Mouse (Mus musculus): ENCODE results near the gene Tmem219. TPM values are rescaled to one million over a fixed set of nuclear protein-coding genes. Genes with fewer than 3 reads are reported as not detected.

The Tmem219 gene
- polyA plus RNA-seq, 1 experiment from 2014 or later, result 31.7 TPM

DNA sequence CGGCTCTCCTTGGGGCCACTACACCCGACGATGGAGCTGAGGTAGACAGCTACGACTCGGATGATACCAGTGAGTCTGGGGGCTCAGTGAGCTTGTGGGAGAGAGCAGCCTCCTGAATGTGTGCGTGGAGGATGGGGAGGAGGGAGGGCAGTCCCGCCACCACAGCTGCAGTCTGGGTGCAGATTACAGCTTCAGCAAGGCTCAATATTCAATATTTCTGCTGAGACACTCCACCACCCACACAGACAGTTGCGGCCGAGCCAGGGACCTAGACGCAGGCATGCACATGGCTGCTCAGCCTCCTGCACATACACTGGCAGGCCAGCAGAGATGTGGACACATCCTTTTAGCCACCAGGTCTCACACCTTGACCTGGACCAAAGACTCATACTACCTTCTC is 73.9 kb downstream of the Tmem219 start:
- Histone ChIP-seq H3K4me2 (ENCODE audit: low read length) (no peak overlapping the region), H3K27ac (ENCODE audit: low read depth) (no peak overlapping the region), H3K4me1 (replicated peaks; ENCODE audit: control insufficient read depth, insufficient read depth, low read length) (0 out of 2 replicates have a peak, but pooled peaks cover 10% of the 10 kb centered on the region), H3K36me3 (ENCODE audit: control insufficient read depth, insufficient read depth, low read length) (peaks cover 24% of the 10 kb centered on the region), H3K9ac (ENCODE audit: low read length) (no peak overlapping the region), H3K27me3 (replicated peaks; ENCODE audit: control insufficient read depth, insufficient read depth, low read length) (peaks cover 27% of the 10 kb centered on the region), H3K4me3 (ENCODE audit: low read depth, low read length) (no peak overlapping the region), H3K9me3 (ENCODE audit: control insufficient read depth, low read length) (no peaks in the 10 kb centered on the region)
- DNase-seq (ENCODE audit: low spot score), result no peak
- ATAC-seq (replicated peaks; ENCODE audit: low FRiP score, low TSS enrichment, low read depth), result no peak
- 23% methylated on average over 10 of the region's 10 CpGs for WGBS

DNA sequence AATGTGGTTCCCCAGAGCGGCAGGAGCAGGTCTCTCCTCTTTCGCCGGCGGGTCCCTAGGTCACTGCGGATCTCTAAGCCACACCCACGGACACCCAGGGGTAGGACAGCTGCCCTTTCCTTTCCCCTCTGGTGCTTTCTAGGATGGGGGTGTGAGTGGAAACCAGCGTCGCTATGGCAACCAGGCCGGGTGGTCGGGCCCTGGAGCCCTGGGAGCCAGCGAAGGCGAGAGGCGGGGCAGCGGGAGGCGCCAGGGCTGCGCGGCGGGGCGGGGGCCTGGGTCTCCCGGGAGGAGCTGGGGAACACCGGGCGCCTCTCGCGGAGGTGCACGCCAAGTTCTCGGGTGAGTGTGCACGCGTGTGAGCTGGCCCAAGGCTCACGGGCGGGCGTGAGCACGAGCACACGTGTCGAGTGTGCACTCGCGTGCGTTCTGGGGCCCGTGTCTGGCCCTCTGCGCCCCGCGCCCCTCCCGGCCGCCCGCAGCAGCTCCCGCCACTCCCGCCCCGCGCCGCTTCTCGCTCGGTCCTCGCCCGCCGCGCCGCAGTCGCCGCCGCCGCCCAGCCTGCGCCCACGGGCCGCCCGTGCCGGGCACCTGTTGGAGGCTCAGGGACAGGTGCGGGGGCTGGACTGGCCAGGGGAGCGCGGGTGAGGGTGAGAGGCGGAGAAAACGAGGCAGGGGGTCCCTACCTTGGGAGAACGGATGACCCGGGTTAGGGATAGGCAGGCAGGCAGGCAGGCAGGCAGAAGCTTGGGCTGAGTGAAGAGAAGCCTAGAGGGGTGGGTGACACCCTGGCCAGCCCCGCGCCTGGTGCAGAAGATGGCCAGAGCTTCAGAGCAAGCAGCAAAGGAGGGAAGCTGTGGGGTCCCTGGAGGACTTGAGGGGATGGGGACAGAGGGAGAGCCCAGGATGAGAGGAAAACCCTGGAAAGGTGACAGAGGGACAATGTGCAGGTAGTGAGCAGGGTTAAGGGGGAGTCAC is 75.0 kb downstream of the Tmem219 start:
- Histone ChIP-seq H3K27ac (ENCODE audit: low read depth) (no peak overlapping the region), H3K27me3 (replicated peaks; ENCODE audit: control insufficient read depth, insufficient read depth, low read length) (peaks cover 27% of the 10 kb centered on the region), H3K4me1 (replicated peaks; ENCODE audit: control insufficient read depth, insufficient read depth, low read length) (0 out of 2 replicates have a peak, but pooled peaks cover 10% of the 10 kb centered on the region), H3K9me3 (ENCODE audit: control insufficient read depth, low read length) (no peaks in the 10 kb centered on the region), H3K36me3 (ENCODE audit: control insufficient read depth, insufficient read depth, low read length) (peaks cover 13% of the 10 kb centered on the region), H3K4me2 (ENCODE audit: low read length) (peak overlapping the region; percentile 96), H3K4me3 (ENCODE audit: low read depth, low read length) (peak overlapping the region; percentile 40), H3K9ac (ENCODE audit: low read length) (peak overlapping the region; percentile 40)
- peak; percentile 33 for ATAC-seq (replicated peaks; ENCODE audit: low FRiP score, low TSS enrichment, low read depth)
- whole genome bisulfite sequencing, result 1% methylated on average over 62 of the region's 74 CpGs
- DNase-seq (ENCODE audit: low spot score), result peak; percentile 67

- H3K4me1 ChIP-seq (replicated peaks; ENCODE audit: control insufficient read depth, insufficient read depth, low read length), result 0 out of 2 replicates have a peak, but pooled peaks cover 10% of the 10 kb centered on the region
- peaks cover 27% of the 10 kb centered on the region for H3K27me3 ChIP-seq (replicated peaks; ENCODE audit: control insufficient read depth, insufficient read depth, low read length)
- H3K9ac ChIP-seq (ENCODE audit: low read length), result peak within 1 kb of the TSS; percentile 40
- H3K27ac ChIP-seq (ENCODE audit: low read depth), result no peak within 1 kb of the TSS
- H3K9me3 ChIP-seq (ENCODE audit: control insufficient read depth, low read length), result no peaks in the 10 kb centered on the region
- 44% methylated on average over 4 of the region's 4 CpGs for WGBS
- H3K4me3 ChIP-seq (ENCODE audit: low read depth, low read length), result peak within 1 kb of the TSS; percentile 40
- DNase-seq (ENCODE audit: low spot score) (no peak), ATAC-seq (replicated peaks; ENCODE audit: low FRiP score, low TSS enrichment, low read depth) (no peak)
- peak within 1 kb of the TSS; percentile 96 for H3K4me2 ChIP-seq (ENCODE audit: low read length)
- peaks cover 6% of the 10 kb centered on the region for H3K36me3 ChIP-seq (ENCODE audit: control insufficient read depth, insufficient read depth, low read length)
Observed at GRCm38 (mm10) chr7:126847116-126847420, 75.6 kb downstream of the Tmem219 start, which contains the start of gene Doc2a. TSS of gene Doc2a (plus strand) at chr7:126847416.

GRCm38 (mm10) chr7:126845516-126845915 is 77.2 kb downstream of the Tmem219 start:
- H3K4me1 ChIP-seq (replicated peaks; ENCODE audit: control insufficient read depth, insufficient read depth, low read length), result 0 out of 2 replicates have a peak, but pooled peaks cover 10% of the 10 kb centered on the region
- H3K4me3 ChIP-seq (ENCODE audit: low read depth, low read length), result no peak overlapping the region
- 91% methylated on average over 2 of the region's 2 CpGs for WGBS
- no peak for DNase-seq (ENCODE audit: low spot score)
- ATAC-seq (replicated peaks; ENCODE audit: low FRiP score, low TSS enrichment, low read depth), result no peak
- no peak overlapping the region for H3K4me2 ChIP-seq (ENCODE audit: low read length)
- no peaks in the 10 kb centered on the region for H3K9me3 ChIP-seq (ENCODE audit: control insufficient read depth, low read length)
- H3K9ac ChIP-seq (ENCODE audit: low read length), result no peak overlapping the region
- no peaks in the 10 kb centered on the region for H3K36me3 ChIP-seq (ENCODE audit: control insufficient read depth, insufficient read depth, low read length)
- H3K27ac ChIP-seq (ENCODE audit: low read depth), result no peak overlapping the region
- H3K27me3 ChIP-seq (replicated peaks; ENCODE audit: control insufficient read depth, insufficient read depth, low read length), result peaks cover 27% of the 10 kb centered on the region

DNA sequence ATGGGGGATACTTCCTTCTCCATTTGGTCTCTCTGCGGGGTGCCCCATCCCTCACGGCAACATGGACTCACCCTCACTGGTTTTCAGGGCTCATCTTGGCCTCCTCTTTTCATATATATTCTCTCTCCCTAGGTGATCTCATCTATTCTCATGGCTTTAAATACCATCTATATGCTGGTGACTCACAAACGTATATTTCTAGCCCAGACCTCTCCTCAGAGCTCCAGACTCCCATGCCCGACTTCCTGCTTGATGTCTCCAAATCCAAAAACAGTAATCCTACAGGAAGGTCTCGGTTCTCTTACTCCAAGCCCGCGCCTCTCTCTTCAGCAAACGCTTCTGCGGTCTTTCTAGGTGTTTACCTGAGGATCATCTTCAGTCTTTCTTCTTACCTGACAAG is 79.4 kb downstream of the Tmem219 start:
- Histone ChIP-seq H3K27me3 (replicated peaks; ENCODE audit: control insufficient read depth, insufficient read depth, low read length) (peaks cover 11% of the 10 kb centered on the region), H3K27ac (ENCODE audit: low read depth) (no peak overlapping the region), H3K4me3 (ENCODE audit: low read depth, low read length) (no peak overlapping the region), H3K9me3 (ENCODE audit: control insufficient read depth, low read length) (no peaks in the 10 kb centered on the region), H3K4me2 (ENCODE audit: low read length) (no peak overlapping the region), H3K36me3 (ENCODE audit: control insufficient read depth, insufficient read depth, low read length) (no peaks in the 10 kb centered on the region), H3K4me1 (replicated peaks; ENCODE audit: control insufficient read depth, insufficient read depth, low read length) (0 out of 2 replicates have a peak, but pooled peaks cover 6% of the 10 kb centered on the region), H3K9ac (ENCODE audit: low read length) (no peak overlapping the region)
- no peak for ATAC-seq (replicated peaks; ENCODE audit: low FRiP score, low TSS enrichment, low read depth)
- no peak for DNase-seq (ENCODE audit: low spot score)
- 75% methylated on average over 9 of the region's 9 CpGs for WGBS

Other genes with a start within 250 kb of the Tmem219 start
- 3.5 and 3.8 TPM in 2 replicates for gene Sult1a1, start 246.5 kb downstream of the Tmem219 start, polyA plus RNA-seq (2014; fragmentation: Nextera tagmentation; extraction: Ambion mirVana)
- gene Bola2, start 227.5 kb downstream of the Tmem219 start, polyA plus RNA-seq (2014; fragmentation: Nextera tagmentation; extraction: Ambion mirVana), result 140 and 159 TPM in 2 replicates
- 7.1 and 8.4 TPM in 2 replicates for gene Slx1b, start 227.1 kb downstream of the Tmem219 start, polyA plus RNA-seq (2014; fragmentation: Nextera tagmentation; extraction: Ambion mirVana)
- gene Coro1a, start 215.1 kb downstream of the Tmem219 start, polyA plus RNA-seq (2014; fragmentation: Nextera tagmentation; extraction: Ambion mirVana), result 35.1 and 35.9 TPM in 2 replicates
- gene Mapk3, start 163.3 kb downstream of the Tmem219 start, polyA plus RNA-seq (2014; fragmentation: Nextera tagmentation; extraction: Ambion mirVana), result 101 and 104 TPM in 2 replicates
- 3.6 and 3.9 TPM in 2 replicates for gene Gdpd3, start 156.6 kb downstream of the Tmem219 start, polyA plus RNA-seq (2014; fragmentation: Nextera tagmentation; extraction: Ambion mirVana)
- 105 and 106 TPM in 2 replicates for gene Ypel3, start 146.0 kb downstream of the Tmem219 start, polyA plus RNA-seq (2014; fragmentation: Nextera tagmentation; extraction: Ambion mirVana)
- gene Tbx6, start 141.4 kb downstream of the Tmem219 start, polyA plus RNA-seq (2014; fragmentation: Nextera tagmentation; extraction: Ambion mirVana), result 0.36 and 0.47 TPM in 2 replicates
- 277 and 280 TPM in 2 replicates for gene Ppp4c, start 130.4 kb downstream of the Tmem219 start, polyA plus RNA-seq (2014; fragmentation: Nextera tagmentation; extraction: Ambion mirVana)
- 1.5 and 1.8 TPM in 2 replicates for gene Fam57b, start 125.2 kb downstream of the Tmem219 start, polyA plus RNA-seq (2014; fragmentation: Nextera tagmentation; extraction: Ambion mirVana)
- gene 4930451I11Rik, start 91.3 kb downstream of the Tmem219 start, polyA plus RNA-seq (2014; fragmentation: Nextera tagmentation; extraction: Ambion mirVana), result not detected in 2 replicates
- 0.86 and 1.2 TPM in 2 replicates for gene Doc2a, start 75.5 kb downstream of the Tmem219 start, polyA plus RNA-seq (2014; fragmentation: Nextera tagmentation; extraction: Ambion mirVana)
- 19.0 and 19.5 TPM in 2 replicates for gene Hirip3, start 60.9 kb downstream of the Tmem219 start, polyA plus RNA-seq (2014; fragmentation: Nextera tagmentation; extraction: Ambion mirVana)
- 82.6 and 84.6 TPM in 2 replicates for gene Ino80e, start 60.5 kb downstream of the Tmem219 start, polyA plus RNA-seq (2014; fragmentation: Nextera tagmentation; extraction: Ambion mirVana)
- 26.6 and 29.7 TPM in 2 replicates for gene Taok2, start 38.2 kb downstream of the Tmem219 start, polyA plus RNA-seq (2014; fragmentation: Nextera tagmentation; extraction: Ambion mirVana)
- 13.1 TPM in 2 replicates for gene Kctd13, start 6.0 kb upstream of the Tmem219 start, polyA plus RNA-seq (2014; fragmentation: Nextera tagmentation; extraction: Ambion mirVana)
- gene Asphd1, start 26.7 kb upstream of the Tmem219 start, polyA plus RNA-seq (2014; fragmentation: Nextera tagmentation; extraction: Ambion mirVana), result 0.39 and 0.65 TPM in 2 replicates
- gene Sez6l2, start 27.6 kb upstream of the Tmem219 start, polyA plus RNA-seq (2014; fragmentation: Nextera tagmentation; extraction: Ambion mirVana), result 3.2 and 3.8 TPM in 2 replicates
- 105 and 109 TPM in 2 replicates for gene Cdipt, start 53.0 kb upstream of the Tmem219 start, polyA plus RNA-seq (2014; fragmentation: Nextera tagmentation; extraction: Ambion mirVana)
- 2.2 and 2.5 TPM in 2 replicates for gene Cdiptos, start 53.2 kb upstream of the Tmem219 start, polyA plus RNA-seq (2014; fragmentation: Nextera tagmentation; extraction: Ambion mirVana)
- 27.4 and 29.6 TPM in 2 replicates for gene Mvp, start 91.7 kb upstream of the Tmem219 start, polyA plus RNA-seq (2014; fragmentation: Nextera tagmentation; extraction: Ambion mirVana)
- gene Pagr1b, start 93.6 kb upstream of the Tmem219 start, polyA plus RNA-seq (2014; fragmentation: Nextera tagmentation; extraction: Ambion mirVana), result 0.45 and 0.86 TPM in 2 replicates
- gene Pagr1a, start 94.4 kb upstream of the Tmem219 start, polyA plus RNA-seq (2014; fragmentation: Nextera tagmentation; extraction: Ambion mirVana), result 43.9 and 47.7 TPM in 2 replicates
- 41.8 and 46.3 TPM in 2 replicates for gene Gm42742, start 98.2 kb upstream of the Tmem219 start, polyA plus RNA-seq (2014; fragmentation: Nextera tagmentation; extraction: Ambion mirVana)
- 9.2 and 9.5 TPM in 2 replicates for gene Prrt2, start 98.3 kb upstream of the Tmem219 start, polyA plus RNA-seq (2014; fragmentation: Nextera tagmentation; extraction: Ambion mirVana)
- gene Maz, start 104.1 kb upstream of the Tmem219 start, polyA plus RNA-seq (2014; fragmentation: Nextera tagmentation; extraction: Ambion mirVana), result 55.1 and 61.9 TPM in 2 replicates
- gene Kif22, start 119.6 kb upstream of the Tmem219 start, polyA plus RNA-seq (2014; fragmentation: Nextera tagmentation; extraction: Ambion mirVana), result 115 and 129 TPM in 2 replicates
- gene Zg16, start 164.4 kb upstream of the Tmem219 start, polyA plus RNA-seq (2014; fragmentation: Nextera tagmentation; extraction: Ambion mirVana), result 0.30 TPM in 1 of 2 replicates, not detected in the other
- 2.6 and 3.9 TPM in 2 replicates for gene AI467606, start 168.4 kb upstream of the Tmem219 start, polyA plus RNA-seq (2014; fragmentation: Nextera tagmentation; extraction: Ambion mirVana)
- 2.9 TPM in 2 replicates for gene Qprt, start 199.3 kb upstream of the Tmem219 start, polyA plus RNA-seq (2014; fragmentation: Nextera tagmentation; extraction: Ambion mirVana)
- gene Spn, start 214.9 kb upstream of the Tmem219 start, polyA plus RNA-seq (2014; fragmentation: Nextera tagmentation; extraction: Ambion mirVana), result 0.22 and 0.39 TPM in 2 replicates

Data from intestine, embryonic 14.5 days (tissue).